Mouse (Mus musculus): ENCODE measurements around the gene Rbfox1. TPM values are rescaled to one million over a fixed set of nuclear protein-coding genes. Genes with fewer than 3 reads are reported as not detected.
A peak's percentile ranks its signal among the peaks of the same experiment; 100 is the strongest.

Rbfox1 gene
- polyA plus RNA-seq, 1 experiment from 2014 or later: 14.6 TPM

DNA sequence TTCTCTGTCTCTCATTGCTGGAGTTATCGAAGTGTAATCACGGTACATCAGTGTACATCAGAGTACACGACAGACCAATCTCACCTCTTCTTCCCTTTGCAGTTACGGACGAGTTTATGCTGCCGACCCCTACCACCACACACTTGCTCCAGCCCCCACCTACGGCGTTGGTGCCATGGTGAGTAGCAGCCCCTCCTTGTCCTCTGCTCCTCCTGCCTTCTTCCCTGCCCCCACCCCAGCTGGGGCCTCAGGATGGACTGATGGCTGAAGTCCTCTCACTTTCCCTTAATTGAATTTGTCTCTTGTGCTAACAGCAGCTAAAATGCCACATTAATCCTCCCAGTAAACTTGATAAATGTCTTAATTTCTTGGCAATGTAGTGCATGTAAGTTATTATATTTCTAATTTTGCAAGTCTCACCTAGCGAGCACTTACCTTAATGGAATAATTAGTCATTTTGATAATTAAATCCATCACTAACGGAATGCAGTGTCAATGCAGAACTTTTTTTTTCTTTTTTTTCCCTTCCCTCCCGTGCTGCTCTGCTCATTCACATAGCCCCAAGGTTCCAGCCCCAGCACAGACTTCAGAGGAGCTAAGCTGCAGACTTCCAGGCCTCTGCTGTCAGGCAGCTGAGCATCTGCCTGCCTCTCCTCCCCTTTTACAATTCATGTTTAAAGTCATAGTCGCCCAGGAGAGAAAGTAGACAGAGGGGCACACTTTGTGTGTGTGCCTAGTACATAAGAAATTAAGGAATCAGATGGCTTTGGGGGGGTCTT is 1522.9 kb downstream of the Rbfox1 start:
- Histone ChIP-seq H3K4me1 (replicated peaks) (peaks cover 32% of the 10 kb centered on the region), H3K4me3 (no peak overlapping the region), H3K36me3 (no peaks in the 10 kb centered on the region), H3K9me3 (no peaks in the 10 kb centered on the region), H3K27ac (0 out of 2 replicates have a peak overlapping the region, but pooled peaks have one; percentile 24), H3K27me3 (ENCODE audit: insufficient read depth, poor library complexity, severe bottlenecking) (no peaks in the 10 kb centered on the region)
- peak; percentile 16 for DNase-seq (ENCODE audit: low spot score)
- WGBS: 44% methylated on average over 12 of the region's 12 CpGs

DNA sequence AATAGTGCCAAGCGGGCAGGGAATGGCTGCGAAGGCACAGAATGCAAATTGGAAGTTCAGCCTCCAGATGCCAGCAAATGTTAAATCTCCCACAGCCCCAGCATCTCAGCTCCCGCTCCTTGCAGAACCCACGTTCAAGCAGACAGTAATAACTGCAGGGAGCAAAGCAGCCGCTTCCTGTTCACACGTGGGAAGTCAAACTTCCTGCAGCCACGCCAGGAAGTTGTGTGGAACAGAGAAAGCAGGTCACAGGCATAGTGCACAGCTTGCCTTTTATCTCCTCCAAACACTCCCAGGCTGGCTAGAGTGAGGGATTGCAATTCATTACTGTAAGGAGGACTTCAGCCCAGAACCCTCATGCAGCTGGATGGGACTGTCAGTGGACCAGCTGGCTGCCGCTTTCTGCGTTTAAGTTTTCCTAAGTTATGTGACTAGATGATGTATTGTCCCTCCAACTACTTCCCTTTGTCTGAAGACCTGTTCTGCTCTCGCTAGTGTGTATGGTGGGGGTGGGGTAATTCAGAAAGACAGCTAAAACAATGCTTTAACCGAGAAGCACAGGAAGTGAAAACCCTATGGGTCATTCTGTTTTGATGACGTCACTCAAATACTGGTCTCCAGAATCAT is 1534.6 kb downstream of the Rbfox1 start:
- WGBS: 41% methylated on average over 12 of the region's 12 CpGs

DNA sequence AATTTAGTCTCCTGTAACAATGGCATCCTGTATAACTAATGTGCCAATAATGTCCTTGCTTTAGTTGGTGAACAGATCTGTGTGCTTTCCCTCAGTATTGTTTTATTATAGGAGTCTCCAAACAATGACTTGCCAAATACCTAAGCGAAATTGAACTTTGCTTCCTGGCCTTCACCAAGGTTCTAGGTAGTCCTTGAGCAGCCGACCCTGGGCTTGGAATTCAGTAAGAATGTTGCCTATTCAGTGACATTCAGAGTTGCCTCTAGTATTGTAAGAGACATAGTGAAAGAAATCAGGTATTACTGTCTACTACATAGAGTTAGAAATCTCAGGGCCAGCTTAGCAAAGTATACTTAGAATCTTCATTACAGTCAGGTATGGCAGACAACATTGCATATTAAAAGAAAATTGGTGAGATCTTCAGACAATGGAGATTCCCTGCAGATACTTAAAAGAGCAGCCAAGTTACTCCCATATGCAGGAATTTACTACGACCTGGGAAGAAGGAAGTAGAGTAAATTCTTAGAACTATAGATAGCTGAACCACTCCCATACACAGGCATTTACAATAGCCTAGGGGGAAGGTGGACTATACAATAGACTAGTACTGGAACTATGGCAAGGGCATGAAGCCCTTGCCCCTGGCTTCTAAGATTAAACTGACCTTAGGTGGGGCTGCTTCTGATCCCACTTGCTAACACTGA is 1540.4 kb downstream of the Rbfox1 start:
- Histone ChIP-seq H3K27ac (no peak overlapping the region), H3K4me1 (replicated peaks) (no peaks in the 10 kb centered on the region), H3K4me3 (no peak overlapping the region), H3K27me3 (ENCODE audit: insufficient read depth, poor library complexity, severe bottlenecking) (no peaks in the 10 kb centered on the region), H3K36me3 (no peaks in the 10 kb centered on the region), H3K9me3 (no peaks in the 10 kb centered on the region)
- 82% methylated on average over 3 of the region's 3 CpGs for WGBS
- no peak for DNase-seq (ENCODE audit: low spot score)

More for the DNA sequence above, 1534.6 kb downstream of the Rbfox1 start:
- Histone ChIP-seq H3K27ac (peak overlapping the region; percentile 74), H3K4me3 (no peak overlapping the region), H3K9me3 (no peaks in the 10 kb centered on the region), H3K4me1 (replicated peaks) (peaks cover 10% of the 10 kb centered on the region), H3K27me3 (ENCODE audit: insufficient read depth, poor library complexity, severe bottlenecking) (no peaks in the 10 kb centered on the region), H3K36me3 (no peaks in the 10 kb centered on the region)
- DNase-seq (ENCODE audit: low spot score): peak; percentile 15

DNA sequence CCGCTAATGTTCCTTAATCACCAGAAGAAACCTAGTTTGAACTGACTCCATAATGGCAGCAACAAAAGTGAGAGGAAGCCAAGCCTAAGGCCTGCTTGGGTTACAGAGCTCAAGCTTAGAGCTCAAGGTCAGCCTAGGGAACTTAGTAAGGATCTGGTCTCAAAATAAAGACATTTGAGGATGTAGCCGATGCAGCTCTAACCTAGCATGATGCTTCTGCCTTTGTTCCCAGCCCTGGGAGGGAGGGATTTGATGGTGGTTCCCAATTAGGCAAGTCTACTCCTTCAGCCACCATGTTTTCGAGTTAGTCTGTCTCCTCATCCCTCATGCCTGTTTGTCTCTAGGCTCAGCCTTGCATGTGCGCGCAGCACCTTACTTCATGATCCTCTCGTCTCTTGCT is 1548.1 kb downstream of the Rbfox1 start:
- Histone ChIP-seq H3K27me3 (ENCODE audit: insufficient read depth, poor library complexity, severe bottlenecking) (no peaks in the 10 kb centered on the region), H3K27ac (no peak overlapping the region), H3K36me3 (no peaks in the 10 kb centered on the region), H3K4me3 (no peak overlapping the region), H3K9me3 (no peaks in the 10 kb centered on the region), H3K4me1 (replicated peaks) (no peaks in the 10 kb centered on the region)
- no peak for DNase-seq (ENCODE audit: low spot score)
- 96% methylated on average over 6 of the region's 6 CpGs for WGBS

DNA sequence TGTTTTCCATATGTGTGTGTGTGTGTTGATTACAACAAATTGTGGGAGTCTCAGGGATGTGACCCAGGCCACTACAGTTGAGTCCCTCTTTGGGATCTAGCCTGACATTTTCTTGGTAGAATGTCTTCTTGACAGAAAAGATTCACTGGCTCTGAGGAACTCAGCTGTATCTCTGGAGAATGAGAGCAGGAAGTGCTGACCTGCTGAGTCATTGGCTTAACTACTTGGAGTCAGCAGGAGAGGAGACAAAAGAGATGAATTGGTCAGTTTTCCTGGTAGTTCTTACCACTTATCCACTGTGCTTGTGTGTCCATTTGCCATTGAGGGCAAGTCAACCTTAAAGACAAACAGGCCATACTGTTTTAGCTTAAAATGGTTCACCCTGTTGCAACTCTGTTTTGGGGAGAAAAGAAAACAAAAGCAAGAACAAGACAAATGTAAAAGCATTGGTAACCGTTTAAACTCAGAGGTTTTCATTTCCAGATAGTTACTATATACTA is 1561.7 kb downstream of the Rbfox1 start:
- Histone ChIP-seq H3K27me3 (ENCODE audit: insufficient read depth, poor library complexity, severe bottlenecking) (no peaks in the 10 kb centered on the region), H3K27ac (no peak overlapping the region), H3K4me3 (no peak overlapping the region), H3K4me1 (replicated peaks) (no peaks in the 10 kb centered on the region), H3K36me3 (no peaks in the 10 kb centered on the region), H3K9me3 (no peaks in the 10 kb centered on the region)
- 65% methylated on average over 1 of the region's 1 CpGs for WGBS
- no peak for DNase-seq (ENCODE audit: low spot score)

DNA sequence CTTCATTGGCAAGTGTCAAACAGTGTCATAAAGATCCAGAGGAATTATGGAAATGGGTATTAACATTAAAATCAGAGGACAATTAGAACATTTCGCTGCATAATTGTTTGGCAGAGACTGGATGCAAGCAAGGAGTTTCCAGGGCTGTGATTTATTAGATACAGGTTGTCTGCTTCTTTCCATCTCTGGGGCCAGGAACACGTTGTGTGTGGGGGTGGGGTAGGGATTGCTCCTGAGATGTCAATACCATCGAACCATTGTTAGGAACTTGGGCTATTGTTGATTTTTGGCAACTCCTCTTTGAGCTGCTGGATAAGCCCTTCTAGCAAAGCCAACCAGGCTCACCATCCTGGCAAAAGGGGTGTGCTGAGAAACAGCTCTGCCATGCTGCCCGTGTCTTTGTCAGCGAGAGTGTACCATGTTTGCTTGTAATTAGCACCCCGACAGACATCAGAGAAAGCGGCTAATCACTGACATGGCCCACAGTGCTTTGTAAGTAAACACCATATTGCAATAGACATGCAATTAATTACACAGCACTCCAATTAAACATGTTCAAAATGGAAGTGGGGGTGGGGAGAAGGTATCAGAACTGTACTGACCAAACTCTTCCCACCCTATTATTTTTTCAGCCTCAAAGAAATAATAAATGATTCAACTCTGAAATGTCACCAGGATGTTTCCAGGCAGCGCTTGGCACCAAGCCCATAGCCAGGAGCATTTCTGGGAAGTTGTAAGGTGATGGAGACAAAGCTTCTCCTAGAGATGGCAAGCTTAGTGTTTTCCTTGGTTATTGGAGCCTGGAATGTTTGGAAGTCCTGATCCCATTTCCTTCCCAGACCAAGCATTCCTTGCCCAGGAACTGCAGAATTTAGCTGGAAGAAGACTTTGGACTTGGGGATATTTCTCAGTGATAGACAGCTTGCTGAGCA is 1562.8 kb downstream of the Rbfox1 start:
- H3K36me3 ChIP-seq: no peaks in the 10 kb centered on the region
- no peak overlapping the region for H3K4me3 ChIP-seq
- no peaks in the 10 kb centered on the region for H3K9me3 ChIP-seq
- H3K27me3 ChIP-seq (ENCODE audit: insufficient read depth, poor library complexity, severe bottlenecking): no peaks in the 10 kb centered on the region
- 74% methylated on average over 8 of the region's 8 CpGs for WGBS
- no peaks in the 10 kb centered on the region for H3K4me1 ChIP-seq (replicated peaks)
- DNase-seq (ENCODE audit: low spot score): no peak
- no peak overlapping the region for H3K27ac ChIP-seq

DNA sequence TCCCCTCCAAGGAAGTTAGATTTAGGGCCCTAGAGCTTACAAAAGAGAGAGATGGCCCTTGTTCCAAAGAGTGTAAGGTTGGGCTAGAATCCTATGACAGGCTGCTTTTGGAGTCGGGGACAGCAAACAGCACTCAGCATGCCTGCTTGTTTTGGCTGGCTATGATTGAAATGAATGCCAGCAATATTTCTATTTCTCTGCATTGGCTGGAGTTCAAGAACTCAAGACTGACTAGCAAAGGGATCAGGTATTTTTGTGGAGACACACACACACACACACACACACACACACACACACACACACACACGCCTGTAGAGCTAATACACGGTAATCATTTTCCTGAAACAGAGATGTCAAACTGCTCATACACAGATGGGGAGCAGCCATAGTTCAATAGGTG is 1566.0 kb downstream of the Rbfox1 start:
- H3K9me3 ChIP-seq: no peaks in the 10 kb centered on the region
- H3K4me3 ChIP-seq: no peak overlapping the region
- H3K27ac ChIP-seq: no peak overlapping the region
- H3K36me3 ChIP-seq: no peaks in the 10 kb centered on the region
- H3K27me3 ChIP-seq (ENCODE audit: insufficient read depth, poor library complexity, severe bottlenecking): no peaks in the 10 kb centered on the region
- WGBS: 87% methylated on average over 3 of the region's 3 CpGs
- DNase-seq (ENCODE audit: low spot score): no peak
- H3K4me1 ChIP-seq (replicated peaks): no peaks in the 10 kb centered on the region

DNA sequence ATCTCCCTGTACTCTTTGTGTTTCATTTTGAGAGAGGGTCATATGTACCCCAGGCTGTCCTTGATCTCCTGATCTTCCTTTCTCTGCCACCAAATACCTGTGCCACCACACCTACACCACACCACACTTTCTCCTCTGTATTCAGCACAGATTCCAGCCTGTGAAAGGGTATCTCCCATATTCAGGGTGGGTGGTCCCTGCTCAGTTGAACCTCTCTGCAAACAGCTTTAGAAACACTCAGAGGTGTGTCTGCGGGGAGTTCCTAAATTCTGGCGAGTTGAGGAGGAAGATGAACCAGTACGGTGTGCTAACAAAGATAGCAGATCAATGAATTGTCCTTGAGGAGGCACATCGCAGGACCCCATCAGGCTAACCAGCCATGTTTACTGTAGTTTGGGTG is 1572.4 kb downstream of the Rbfox1 start:
- Histone ChIP-seq H3K9me3 (no peaks in the 10 kb centered on the region), H3K36me3 (no peaks in the 10 kb centered on the region)
- WGBS: 84% methylated on average over 4 of the region's 4 CpGs

More for the DNA sequence above, 1572.4 kb downstream of the Rbfox1 start:
- H3K4me3 ChIP-seq: no peak overlapping the region
- H3K27ac ChIP-seq: no peak overlapping the region
- peaks cover 9% of the 10 kb centered on the region for H3K4me1 ChIP-seq (replicated peaks)
- 0 out of 2 replicates have a peak, but pooled peaks cover 5% of the 10 kb centered on the region for H3K27me3 ChIP-seq (ENCODE audit: insufficient read depth, poor library complexity, severe bottlenecking)
- DNase-seq (ENCODE audit: low spot score): no peak

All from hindbrain, embryonic 10.5 days (tissue).